In the genomic region with DNA sequence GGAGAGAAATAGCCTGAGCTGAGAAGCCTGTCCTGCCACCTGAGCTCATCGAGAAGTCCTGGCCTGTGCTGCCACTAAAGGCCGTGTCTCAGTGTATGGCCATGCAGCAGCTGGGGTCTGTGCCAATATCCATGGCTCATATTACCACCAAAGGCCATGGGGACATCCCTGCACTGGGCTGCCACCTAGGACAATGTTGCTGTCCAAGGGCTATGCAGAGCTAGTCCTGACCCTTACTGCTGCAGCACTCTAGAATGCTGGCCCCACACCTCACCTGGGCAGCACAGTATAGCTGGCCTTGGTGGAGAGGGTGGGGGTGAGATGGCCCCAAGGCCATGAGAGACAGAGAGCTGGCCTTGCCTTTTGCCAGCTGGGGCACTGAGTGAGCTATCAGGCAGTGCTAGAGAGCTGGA, we compare ENCODE assay signal across 9 mouse cellular contexts.
DNase-seq lines count a peak whose midpoint lies in the region; ATAC-seq lines count a peak whose summit lies in the region.
"Had no signal": no experiment of that assay in that cellular context is flagged by ENCODE, and none has a peak within 500 bp of the region (broad histone marks: within the 10 kb centered on the region; RNA-seq: fewer than 3 reads in every experiment).

No protein-coding gene starts in this region.

- H3K9me3 ChIP-seq in midbrain, embryonic 11.5 days (ENCODE audit: control insufficient read depth, low read length), result no peaks in the 10 kb centered on the region
- H3K9me3 ChIP-seq in midbrain, embryonic 10.5 days (replicated peaks), result no peaks in the 10 kb centered on the region
- H3K9me3 ChIP-seq in hindbrain, embryonic 14.5 days (ENCODE audit: control insufficient read depth, low read length), result no peaks in the 10 kb centered on the region
- no peaks in the 10 kb centered on the region for H3K9me3 ChIP-seq in neural tube, embryonic 15.5 days (replicated peaks)
- H3K9me3 ChIP-seq: liver, embryonic 15.5 days had no signal

- H3K27me3 ChIP-seq in midbrain, embryonic 11.5 days (ENCODE audit: control insufficient read depth, insufficient read depth, low read length), result no peaks in the 10 kb centered on the region
- no peaks in the 10 kb centered on the region for H3K27me3 ChIP-seq in midbrain, embryonic 10.5 days (ENCODE audit: low read depth, poor library complexity, severe bottlenecking)
- H3K27me3 ChIP-seq in hindbrain, embryonic 14.5 days (ENCODE audit: control insufficient read depth, insufficient read depth, low read length), result no peaks in the 10 kb centered on the region
- no peaks in the 10 kb centered on the region for H3K27me3 ChIP-seq in neural tube, embryonic 15.5 days (replicated peaks)
- H3K27me3 ChIP-seq: liver, embryonic 15.5 days had no signal

- peak; percentile 46; the same call in 1 of the 2 replicates for ATAC-seq in midbrain, embryonic 11.5 days (ENCODE audit: low FRiP score)
- ATAC-seq in hindbrain, embryonic 14.5 days (ENCODE audit: low FRiP score), result peak; percentile 55
- peak; percentile 46 for ATAC-seq in neural tube, embryonic 15.5 days (ENCODE audit: low FRiP score)

- peaks cover 2% of the 10 kb centered on the region; the same call in 1 of the 2 replicates for H3K4me1 ChIP-seq in midbrain, embryonic 11.5 days (ENCODE audit: control insufficient read depth, insufficient read depth, low read length)
- peaks cover 8% of the 10 kb centered on the region for H3K4me1 ChIP-seq in midbrain, embryonic 10.5 days
- peaks cover 20% of the 10 kb centered on the region for H3K4me1 ChIP-seq in hindbrain, embryonic 14.5 days (replicated peaks; ENCODE audit: control insufficient read depth, insufficient read depth, low read length)
- peaks cover 21% of the 10 kb centered on the region for H3K4me1 ChIP-seq in neural tube, embryonic 15.5 days
- H3K4me1 ChIP-seq: liver, embryonic 15.5 days had no signal

- H3K27ac ChIP-seq in midbrain, embryonic 11.5 days (ENCODE audit: low read depth, low read length), result no peak overlapping the region
- H3K27ac ChIP-seq in midbrain, embryonic 10.5 days (replicated peaks), result no peak overlapping the region
- no peak overlapping the region for H3K27ac ChIP-seq in hindbrain, embryonic 14.5 days
- no peak overlapping the region for H3K27ac ChIP-seq in neural tube, embryonic 15.5 days (replicated peaks)
- H3K27ac ChIP-seq: liver, embryonic 15.5 days had no signal

- no peak overlapping the region for H3K4me3 ChIP-seq in midbrain, embryonic 11.5 days (ENCODE audit: low read depth, low read length)
- H3K4me3 ChIP-seq in midbrain, embryonic 10.5 days, result no peak overlapping the region
- no peak overlapping the region for H3K4me3 ChIP-seq in hindbrain, embryonic 14.5 days (replicated peaks; ENCODE audit: low read length)
- no peak overlapping the region for H3K4me3 ChIP-seq in neural tube, embryonic 15.5 days (replicated peaks)
- H3K4me3 ChIP-seq: liver, embryonic 15.5 days had no signal

- no peaks in the 10 kb centered on the region for H3K36me3 ChIP-seq in midbrain, embryonic 11.5 days (ENCODE audit: control insufficient read depth, insufficient read depth, low read length)
- H3K36me3 ChIP-seq in midbrain, embryonic 10.5 days, result no peaks in the 10 kb centered on the region
- H3K36me3 ChIP-seq in hindbrain, embryonic 14.5 days (replicated peaks; ENCODE audit: control insufficient read depth, insufficient read depth), result no peaks in the 10 kb centered on the region
- H3K36me3 ChIP-seq in neural tube, embryonic 15.5 days, result no peaks in the 10 kb centered on the region
- H3K36me3 ChIP-seq: liver, embryonic 15.5 days had no signal

- no peak overlapping the region for H3K4me2 ChIP-seq in midbrain, embryonic 11.5 days
- H3K4me2 ChIP-seq in hindbrain, embryonic 14.5 days (replicated peaks), result no peak overlapping the region
- no peak overlapping the region for H3K4me2 ChIP-seq in neural tube, embryonic 15.5 days
- H3K4me2 ChIP-seq: liver, embryonic 15.5 days had no signal

- WGBS in midbrain, embryonic 11.5 days, result 89% methylated on average over 2 of the region's 2 CpGs
- 86% methylated on average over 2 of the region's 2 CpGs for WGBS in midbrain, embryonic 10.5 days
- WGBS in hindbrain, embryonic 14.5 days, result 69% methylated on average over 2 of the region's 2 CpGs
- 76% methylated on average over 2 of the region's 2 CpGs for WGBS in neural tube, embryonic 15.5 days

- peak; percentile 28 for DNase-seq in cerebellum, adult 11-12 months
- DNase-seq in cerebellum, adult 8-10 months, result no peak
- no peak for DNase-seq in midbrain, embryonic 11.5 days (ENCODE audit: low spot score, missing footprints)
- no peak for DNase-seq in midbrain, embryonic 10.5 days (ENCODE audit: low spot score)
- no peak for DNase-seq in hindbrain, embryonic 14.5 days (ENCODE audit: low spot score)
- DNase-seq in frontal cortex, adult 2 months (ENCODE audit: extremely low spot score in 1 of 2, low spot score in 1 of 2), result no peak
- DNase-seq in spleen, adult 12 weeks (ENCODE audit: low spot score), result no peak

- no peak overlapping the region for H3K9ac ChIP-seq in midbrain, embryonic 11.5 days (ENCODE audit: low read length)
- H3K9ac ChIP-seq in hindbrain, embryonic 14.5 days, result no peak overlapping the region
- H3K9ac ChIP-seq in neural tube, embryonic 15.5 days (replicated peaks), result no peak overlapping the region
- H3K9ac ChIP-seq: liver, embryonic 15.5 days had no signal
